In the genomic region with DNA sequence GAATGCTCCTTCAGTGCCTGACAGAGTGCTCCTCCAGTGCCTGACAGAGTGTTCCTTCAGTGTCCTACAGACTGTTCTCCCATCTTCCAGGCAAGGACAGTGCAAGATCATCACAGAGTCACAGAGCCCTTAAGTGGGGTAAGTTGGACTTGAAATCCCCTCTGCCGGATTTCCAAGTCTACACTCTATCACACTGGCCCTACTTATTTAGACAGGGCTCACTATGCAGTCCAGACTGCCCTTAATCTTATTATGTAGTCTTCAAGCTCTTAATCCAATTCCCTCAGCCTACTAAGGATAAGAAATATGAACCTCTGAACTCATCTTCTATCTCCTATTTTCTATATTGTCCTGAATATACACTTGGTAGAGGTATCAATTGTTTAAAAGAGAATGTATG, we compare ENCODE assay signal across 34 mouse cellular contexts. TPM values are rescaled to one million over a fixed set of nuclear protein-coding genes. Genes with fewer than 3 reads are reported as not detected.
"Had no signal": no experiment of that assay in that cellular context is flagged by ENCODE, and none has a peak within 500 bp of the region (broad histone marks: within the 10 kb centered on the region; RNA-seq: fewer than 3 reads in every experiment).

No protein-coding gene starts in this region.

- H3K4me2 ChIP-seq: limb, embryonic 12.5 days; limb, embryonic 13.5 days; limb, embryonic 15.5 days; liver, embryonic 11.5 days; liver, embryonic 12.5 days; liver, embryonic 13.5 days; liver, embryonic 15.5 days; lung, embryonic 14.5 days; lung, embryonic 15.5 days; midbrain, embryonic 11.5 days; midbrain, embryonic 12.5 days; midbrain, embryonic 13.5 days; midbrain, embryonic 15.5 days had no signal

- H3K36me3 ChIP-seq: limb, embryonic 15.5 days; liver, embryonic 12.5 days; liver, embryonic 13.5 days; liver, embryonic 15.5 days; midbrain, embryonic 12.5 days; midbrain, embryonic 13.5 days; midbrain, embryonic 15.5 days had no signal

- ATAC-seq: liver, embryonic 12.5 days; liver, postnatal 0 days; lung, postnatal 0 days; midbrain, embryonic 13.5 days; midbrain, embryonic 15.5 days; midbrain, embryonic 16.5 days had no signal

- H3K4me1 ChIP-seq: limb, embryonic 10.5 days; limb, embryonic 12.5 days; limb, embryonic 13.5 days; limb, embryonic 15.5 days; liver, embryonic 12.5 days; liver, embryonic 13.5 days; liver, embryonic 15.5 days; megakaryocyte, embryonic 14.5 days; midbrain, embryonic 10.5 days; midbrain, embryonic 12.5 days; midbrain, embryonic 13.5 days had no signal

- H3K27me3 ChIP-seq: limb, embryonic 12.5 days; limb, embryonic 13.5 days; limb, embryonic 15.5 days; liver, embryonic 12.5 days; liver, embryonic 13.5 days; liver, embryonic 15.5 days; lung, embryonic 15.5 days; megakaryocyte, embryonic 14.5 days; midbrain, embryonic 12.5 days; midbrain, embryonic 13.5 days; midbrain, embryonic 15.5 days had no signal

- H3K27ac ChIP-seq: left cerebral cortex, adult 2 months; limb, embryonic 10.5 days; limb, embryonic 12.5 days; limb, embryonic 13.5 days; limb, embryonic 15.5 days; liver, embryonic 12.5 days; liver, embryonic 13.5 days; liver, embryonic 14.5 days; liver, embryonic 15.5 days; lung, embryonic 15.5 days; macrophage; midbrain, embryonic 10.5 days; midbrain, embryonic 12.5 days; midbrain, embryonic 13.5 days; midbrain, embryonic 15.5 days had no signal

- H3K9ac ChIP-seq: limb, embryonic 12.5 days; limb, embryonic 13.5 days; limb, embryonic 15.5 days; liver, embryonic 12.5 days; liver, embryonic 13.5 days; liver, embryonic 14.5 days; liver, embryonic 15.5 days; liver, postnatal 0 days; lung, embryonic 14.5 days; lung, embryonic 15.5 days; midbrain, embryonic 12.5 days; midbrain, embryonic 13.5 days; midbrain, embryonic 15.5 days had no signal

- H3K9me3 ChIP-seq: limb, embryonic 10.5 days; limb, embryonic 12.5 days; limb, embryonic 13.5 days; limb, embryonic 15.5 days; liver, embryonic 12.5 days; liver, embryonic 13.5 days; liver, embryonic 15.5 days; lung, embryonic 15.5 days; megakaryocyte, embryonic 14.5 days; midbrain, embryonic 10.5 days; midbrain, embryonic 12.5 days; midbrain, embryonic 13.5 days; midbrain, embryonic 15.5 days had no signal

- DNase-seq: left cerebral cortex, postnatal 4 days; liver; liver, embryonic 13.5 days; liver, postnatal 0 days; lung, adult 18-20 months; lung, adult 2 months; lung, embryonic 14.5 days; lung, postnatal 10 days; lung, postnatal 14 days; lung, postnatal 36 days; lung, postnatal 4 days; midbrain, embryonic 14.5 days had no signal

- H3K4me3 ChIP-seq: left cerebral cortex, adult 2 months; limb, embryonic 10.5 days; limb, embryonic 12.5 days; limb, embryonic 13.5 days; limb, embryonic 15.5 days; liver, embryonic 12.5 days; liver, embryonic 13.5 days; liver, embryonic 15.5 days; lung, embryonic 15.5 days; megakaryocyte, embryonic 14.5 days; midbrain, embryonic 10.5 days; midbrain, embryonic 12.5 days; midbrain, embryonic 13.5 days; midbrain, embryonic 15.5 days; myocyte had no signal

RNA-seq across cellular contexts. Expression of a gene that starts 19.1 kb away (rescaled TPM):
- total RNA-seq: megakaryocyte-erythroid progenitor cell, adult 5-6 weeks; monocyte, adult 5-6 weeks had no signal
- polyA plus RNA-seq: macrophage had no signal
